In genomic region chr16:78579386-78579785, GRCm38 (mm10) we compare ENCODE assay signal across 15 mouse cellular contexts.
"Had no signal": no experiment of that assay in that cellular context is flagged by ENCODE, and none has a peak within 500 bp of the region (broad histone marks: within the 10 kb centered on the region; RNA-seq: fewer than 3 reads in every experiment).

No protein-coding gene starts in this region.

- DNase-seq: retina, postnatal 1 day; right cerebral cortex, postnatal 14 days; right cerebral cortex, postnatal 4 days; spleen, adult 18-20 months; thymus, adult 18-20 months; thymus, adult 2 months; thymus, postnatal 14 days; thymus, postnatal 25 days; thymus, postnatal 36 days; thymus, postnatal 4 days had no signal

- H3K9me3 ChIP-seq: neural tube, embryonic 12.5 days; neural tube, embryonic 13.5 days; neural tube, embryonic 15.5 days; stomach, embryonic 15.5 days had no signal

- H3K4me3 ChIP-seq: neural tube, embryonic 12.5 days; neural tube, embryonic 13.5 days; neural tube, embryonic 15.5 days; stomach, embryonic 15.5 days had no signal

- H3K27me3 ChIP-seq: neural tube, embryonic 12.5 days; neural tube, embryonic 13.5 days; neural tube, embryonic 15.5 days; stomach, embryonic 15.5 days had no signal

- H3K27ac ChIP-seq: neural tube, embryonic 12.5 days; neural tube, embryonic 13.5 days; neural tube, embryonic 15.5 days; stomach, embryonic 15.5 days; stomach, postnatal 0 days had no signal

- H3K36me3 ChIP-seq: neural tube, embryonic 12.5 days; neural tube, embryonic 13.5 days; neural tube, embryonic 15.5 days; stomach, embryonic 15.5 days had no signal
